Mouse (Mus musculus) adrenal gland, postnatal 14 days (tissue): ENCODE results near the gene Oprd1. TPM values are rescaled to one million over a fixed set of nuclear protein-coding genes. Genes with fewer than 3 reads are reported as not detected.
A peak's percentile ranks its signal among the peaks of the same experiment; 100 is the strongest.

ENCODE experiments used
- DNase-seq: peaks from one replicate; pipeline ENCODE4 v3.0.0; 2021; ENCODE audit warnings: mixed read lengths
- total RNA-seq: library from RNA; stranded (reverse); gene quantifications from 2 replicates; pipeline ENCODE4 v1.2.3, GENCODE M21; 2021

Gene Oprd1
- total RNA-seq, 1 experiment from 2014 or later, result 1.4 TPM

- peak; percentile 78 for DNase-seq
Observed at GRCm38 (mm10) chr4:132079555-132080275, 64.6 kb downstream of the Oprd1 start.

- DNase-seq, result peak; percentile 57
Observed at GRCm38 (mm10) chr4:132078296-132078714, 66.0 kb downstream of the Oprd1 start.

GRCm38 (mm10) chr4:132077445-132077844 is 66.8 kb downstream of the Oprd1 start:
- DNase-seq, result no peak

GRCm38 (mm10) chr4:132076480-132077405 is 67.5 kb downstream of the Oprd1 start:
- peak; percentile 74 for DNase-seq

GRCm38 (mm10) chr4:132075796-132076195 is 68.5 kb downstream of the Oprd1 start:
- DNase-seq, result no peak

- peak; percentile 99 for DNase-seq
Observed at GRCm38 (mm10) chr4:132074933-132075769, 69.1 kb downstream of the Oprd1 start, which contains the start of gene Epb41. Gene Epb41 (minus strand): TSS chr4:132075321.

GRCm38 (mm10) chr4:132074077-132074932 is 70.0 kb downstream of the Oprd1 start, which contains the start of gene Gm10300:
Gene Gm10300 (plus strand): TSS chr4:132074697.
- DNase-seq, result peak; percentile 72

- peak; percentile 51 for DNase-seq
Observed at GRCm38 (mm10) chr4:132072946-132073345, 71.3 kb downstream of the Oprd1 start.

- DNase-seq, result no peak
Observed at GRCm38 (mm10) chr4:132072156-132072555, 72.1 kb downstream of the Oprd1 start.

GRCm38 (mm10) chr4:132071674-132072073 is 72.6 kb downstream of the Oprd1 start:
- no peak for DNase-seq

- no peak for DNase-seq
Observed at GRCm38 (mm10) chr4:132067938-132068235, 76.4 kb downstream of the Oprd1 start.

GRCm38 (mm10) chr4:132067112-132067937 is 77.0 kb downstream of the Oprd1 start:
- no peak for DNase-seq

GRCm38 (mm10) chr4:132066101-132066773 is 78.0 kb downstream of the Oprd1 start:
- peak; percentile 88 for DNase-seq

GRCm38 (mm10) chr4:132065578-132065977 is 78.7 kb downstream of the Oprd1 start:
- DNase-seq, result no peak

GRCm38 (mm10) chr4:132064550-132064949 is 79.7 kb downstream of the Oprd1 start:
- peak; percentile 37 for DNase-seq

- no peak for DNase-seq
Observed at GRCm38 (mm10) chr4:132062934-132063884, 81.1 kb downstream of the Oprd1 start.

GRCm38 (mm10) chr4:132062289-132062688 is 82.0 kb downstream of the Oprd1 start:
- no peak for DNase-seq
